Mouse (Mus musculus): ENCODE data around the gene Csnk1d.

Csnk1d gene

GRCm38 (mm10) chr11:120987608-120988007 is 3.5 kb downstream of the Csnk1d start:
- DNase-seq (ENCODE audit: low spot score in 2 of 2) = no peak

DNA sequence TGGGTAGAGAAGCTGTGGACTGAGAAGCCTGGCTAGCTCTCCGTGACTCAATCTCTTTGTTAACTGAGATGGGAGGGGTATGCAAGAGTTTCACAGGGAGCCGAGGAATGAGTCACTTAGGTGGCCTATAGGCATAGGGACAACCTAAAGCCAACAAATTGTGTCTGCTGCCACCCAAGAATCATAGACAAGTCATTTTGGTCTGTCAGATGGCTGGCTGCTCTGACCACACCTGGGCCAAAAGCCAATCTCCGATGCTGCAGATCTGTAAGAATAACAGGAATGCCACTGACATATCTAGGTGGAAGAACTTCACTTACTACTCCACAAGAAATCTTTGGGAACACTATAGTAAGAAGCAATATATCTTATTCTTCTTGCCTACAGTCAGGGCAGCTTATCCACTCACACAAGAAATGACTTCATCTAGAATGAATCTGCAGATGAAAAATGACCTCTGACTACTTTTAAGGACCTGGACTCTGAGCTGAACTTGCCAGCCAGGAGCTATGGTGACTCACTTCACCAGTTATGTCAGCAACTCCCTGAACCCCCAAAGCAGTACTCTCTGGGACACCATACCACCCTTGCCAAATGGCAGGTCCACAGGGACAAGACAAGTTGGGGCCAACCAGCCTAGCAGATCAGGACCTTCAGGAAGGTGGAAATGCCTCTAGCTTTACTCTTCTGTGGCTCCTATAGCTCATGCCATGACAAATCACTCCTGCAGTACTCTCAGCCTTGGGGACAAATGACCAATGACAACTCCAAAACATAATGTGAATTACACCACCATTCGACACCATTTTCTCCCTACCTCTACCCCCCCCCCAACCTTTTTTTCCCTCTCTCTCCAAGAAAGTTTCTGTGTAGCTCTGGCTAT is 6.4 kb downstream of the Csnk1d start:
- no peak for DNase-seq (ENCODE audit: low spot score in 2 of 2)

DNA sequence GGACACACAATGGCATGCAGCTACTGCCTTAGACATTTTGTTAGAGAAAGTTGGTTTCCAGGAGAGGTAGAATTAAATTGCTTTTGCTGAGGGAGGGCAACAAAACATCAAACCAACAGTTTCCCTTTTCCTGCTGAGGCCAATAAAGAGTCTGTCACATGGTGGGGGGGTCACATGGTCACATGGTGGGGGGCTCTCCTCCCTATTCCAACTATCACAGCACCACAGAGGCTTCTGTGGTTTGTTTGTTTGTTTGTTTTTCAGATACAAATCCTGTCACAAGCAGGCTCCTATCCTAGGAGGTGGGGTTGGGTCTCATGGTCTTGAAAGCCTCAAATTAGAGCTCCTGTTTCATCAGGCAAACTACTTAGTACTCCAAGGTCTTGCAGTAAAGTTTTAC is 8.7 kb downstream of the Csnk1d start:
- no peak for DNase-seq (ENCODE audit: low spot score in 2 of 2)

GRCm38 (mm10) chr11:120981661-120982060 is 9.5 kb downstream of the Csnk1d start:
- no peak for DNase-seq (ENCODE audit: low spot score in 2 of 2)

GRCm38 (mm10) chr11:120980427-120981035 is 10.6 kb downstream of the Csnk1d start:
- no peak for DNase-seq (ENCODE audit: low spot score in 2 of 2)

DNA sequence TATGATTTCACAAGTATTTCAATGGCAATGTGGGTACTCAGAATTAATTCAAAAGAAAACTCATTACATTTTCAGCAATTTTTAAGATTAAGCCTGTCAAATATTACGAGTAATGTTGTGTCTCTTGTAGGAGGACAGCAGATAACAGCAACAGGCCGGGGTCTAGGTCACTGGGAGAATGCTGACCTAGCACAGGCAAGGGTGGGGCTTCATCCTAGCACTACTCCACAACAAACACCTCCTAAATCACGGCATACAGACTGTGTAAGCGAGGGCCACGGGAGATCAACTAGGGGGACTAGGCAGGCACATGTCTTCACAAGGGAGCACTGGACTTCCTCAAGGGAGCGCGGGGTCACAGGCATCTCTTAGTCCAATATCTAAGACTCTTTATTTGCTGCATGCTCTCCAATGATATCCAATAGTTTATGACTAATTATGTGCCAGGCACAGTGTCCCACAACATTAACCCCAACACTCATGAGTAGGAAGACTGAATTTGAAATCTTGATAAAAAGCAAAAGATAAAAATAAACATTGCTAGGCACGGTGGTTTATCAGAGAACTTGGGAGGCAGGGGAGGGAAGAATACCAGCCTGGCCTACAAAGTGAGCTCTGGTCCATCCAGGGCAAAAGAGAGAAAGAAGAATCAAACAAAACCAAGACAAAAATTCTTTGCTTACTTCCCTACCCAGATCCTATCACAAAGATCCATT is 11.3 kb downstream of the Csnk1d start:
- DNase-seq (ENCODE audit: low spot score in 2 of 2) = no peak

- no peak for DNase-seq (ENCODE audit: low spot score in 2 of 2)
Measured at GRCm38 (mm10) chr11:120973318-120973717, 17.8 kb downstream of the Csnk1d start.

DNA sequence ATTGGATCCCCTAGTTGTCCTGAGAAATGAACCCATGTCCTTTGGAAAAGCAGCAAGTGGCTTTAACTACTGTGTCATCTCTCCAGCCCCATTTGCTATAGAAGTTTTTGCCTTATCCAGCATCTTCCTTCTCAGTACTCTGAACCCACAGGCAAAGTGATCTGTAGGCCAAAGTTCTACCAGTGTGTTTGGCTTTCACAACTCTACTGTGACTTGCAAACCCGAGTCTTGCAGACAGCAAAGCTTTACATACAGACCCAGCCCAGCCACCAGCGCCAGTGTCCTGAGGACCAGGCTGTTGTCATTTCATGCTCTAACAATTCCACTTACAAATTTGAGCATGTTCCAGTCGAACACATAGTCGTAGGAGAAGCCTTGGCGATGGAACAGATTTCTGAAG is 19.9 kb downstream of the Csnk1d start:
- no peak for DNase-seq (ENCODE audit: low spot score in 2 of 2)

GRCm38 (mm10) chr11:120969742-120970141 is 21.4 kb downstream of the Csnk1d start:
- DNase-seq (ENCODE audit: low spot score in 2 of 2) = no peak

DNA sequence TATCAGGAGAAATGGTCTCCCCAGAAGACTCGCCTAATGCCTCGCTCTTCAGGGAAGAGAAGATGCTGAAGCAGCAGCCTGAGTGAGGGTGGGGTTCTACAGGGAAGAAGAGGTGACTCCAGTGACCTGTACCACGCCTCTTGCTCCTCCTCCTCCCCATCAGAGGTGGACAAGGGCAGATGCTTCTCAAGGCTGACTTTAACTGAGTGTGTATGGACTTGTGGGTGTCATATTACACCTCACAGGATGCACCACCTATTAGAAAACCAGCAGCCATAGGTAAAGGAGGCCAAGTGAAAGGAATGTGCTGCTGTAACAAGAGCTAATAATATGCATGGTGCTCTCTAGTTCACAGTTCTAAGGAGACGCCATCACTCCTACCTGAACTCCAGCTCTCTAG is 25.5 kb downstream of the Csnk1d start:
- no peak for DNase-seq (ENCODE audit: low spot score in 2 of 2)

DNA sequence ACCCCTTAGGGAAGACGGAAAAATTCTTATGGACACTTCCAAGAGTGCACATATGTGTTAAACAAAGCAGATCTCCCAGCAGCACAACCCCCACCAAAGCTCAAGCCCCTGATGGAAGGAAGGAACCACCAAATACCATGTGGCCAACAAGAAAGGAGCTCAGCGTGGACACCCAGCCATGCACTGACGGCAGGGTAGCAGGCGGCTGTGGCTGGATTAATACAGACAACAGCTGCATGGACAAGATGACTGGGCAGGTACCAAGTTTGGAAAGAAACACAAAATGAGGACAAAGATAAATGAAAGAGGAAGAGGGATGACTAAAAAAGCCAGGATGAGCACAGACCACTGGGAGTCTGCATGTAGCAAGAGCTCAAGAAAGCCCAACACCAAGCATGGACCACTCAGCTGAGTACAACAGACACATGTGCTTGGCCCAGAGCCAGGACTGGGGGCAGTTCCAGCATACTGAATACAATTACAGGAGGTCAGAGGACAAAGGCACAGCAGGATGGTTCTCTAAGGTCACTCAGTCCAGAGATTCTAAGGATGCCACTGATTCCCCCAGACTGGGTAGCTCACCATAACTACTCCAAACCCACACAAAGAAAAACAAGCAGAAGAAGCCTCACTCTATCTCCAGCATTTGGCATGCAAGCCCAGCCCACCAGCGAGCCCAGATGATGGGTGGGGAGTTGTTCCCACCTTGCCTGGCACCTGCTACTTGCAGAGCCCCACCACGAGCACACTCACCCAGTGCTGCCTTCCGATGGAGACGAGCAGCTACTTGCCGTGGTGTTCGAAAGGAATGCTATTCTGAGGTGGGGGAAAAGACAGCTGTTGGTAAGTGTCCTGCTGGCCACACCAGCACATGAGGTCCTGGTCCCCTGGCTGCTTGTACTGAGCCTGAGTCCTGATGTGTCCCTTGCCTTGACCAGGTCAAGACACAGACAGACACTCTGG is 26.7 kb downstream of the Csnk1d start:
- DNase-seq (ENCODE audit: low spot score in 2 of 2) = no peak

- no peak for DNase-seq (ENCODE audit: low spot score in 2 of 2)
Measured at GRCm38 (mm10) chr11:120962909-120963308, 28.2 kb downstream of the Csnk1d start.

GRCm38 (mm10) chr11:120962050-120962771 is 28.9 kb downstream of the Csnk1d start:
- no peak for DNase-seq (ENCODE audit: low spot score in 2 of 2)

DNA sequence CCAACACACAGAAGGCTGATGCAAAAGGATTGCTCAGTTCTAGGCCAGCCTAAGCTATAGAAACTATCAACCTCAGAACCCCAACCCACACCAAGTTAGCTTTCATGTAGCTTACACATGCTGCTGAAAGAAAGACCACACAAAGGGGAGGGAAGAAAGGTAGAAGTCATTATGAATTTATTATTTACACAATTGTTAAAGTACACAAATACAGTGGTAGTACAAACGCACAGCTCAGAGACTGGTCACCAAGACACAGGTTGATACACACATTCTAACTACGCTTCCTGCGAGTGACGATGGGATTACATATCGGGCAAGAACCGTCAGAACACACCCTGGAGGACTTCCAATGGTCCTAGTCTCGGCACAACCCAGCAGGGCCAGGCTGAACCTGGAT is 29.5 kb downstream of the Csnk1d start:
- no peak for DNase-seq (ENCODE audit: low spot score in 2 of 2)

DNA sequence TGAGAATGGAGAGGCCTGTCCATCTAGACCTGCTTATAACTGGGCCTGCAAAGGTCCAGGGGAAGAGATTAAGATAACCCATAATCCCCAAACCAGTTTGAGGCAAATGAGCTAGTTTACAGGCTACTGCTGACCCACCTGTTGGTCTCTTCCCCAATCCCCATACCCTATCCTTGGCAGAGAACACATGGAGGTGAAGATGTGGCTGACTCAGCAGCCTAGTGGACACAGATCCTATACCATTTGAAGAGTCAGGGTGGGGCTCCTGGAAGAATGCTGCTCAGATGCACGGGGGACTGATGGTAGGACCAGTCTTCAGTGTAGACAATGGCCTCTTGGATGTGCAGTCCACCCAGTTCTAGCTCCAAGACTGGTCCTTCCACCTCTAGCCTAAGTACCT is 30.9 kb downstream of the Csnk1d start:
- DNase-seq (ENCODE audit: low spot score in 2 of 2) = no peak

- peak in 1 of 2 experiments; percentile 25 for DNase-seq (ENCODE audit: low spot score in 2 of 2)
Measured at GRCm38 (mm10) chr11:120959564-120959963, 31.6 kb downstream of the Csnk1d start.

DNA sequence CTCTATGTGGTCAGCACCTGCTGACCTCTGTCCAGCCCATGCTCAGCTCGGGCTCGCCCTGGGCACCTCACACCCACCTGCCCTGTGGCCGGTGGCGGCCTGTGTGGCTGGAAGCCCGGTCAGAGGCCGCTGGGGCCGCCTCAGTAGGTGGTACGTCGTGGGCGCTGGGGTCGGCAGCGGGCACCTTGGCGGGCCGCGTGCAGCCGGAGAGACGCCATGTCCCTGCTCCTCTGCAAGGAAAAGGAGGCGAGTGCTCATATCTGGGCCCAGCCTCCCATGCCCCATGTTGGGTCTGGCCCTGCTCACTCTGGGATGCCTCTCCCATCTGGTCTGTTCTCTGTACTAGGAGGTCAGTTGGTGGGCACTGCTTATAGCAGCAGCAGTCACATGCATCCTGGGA is 32.1 kb downstream of the Csnk1d start:
- DNase-seq (ENCODE audit: low spot score in 2 of 2) = no peak

DNA sequence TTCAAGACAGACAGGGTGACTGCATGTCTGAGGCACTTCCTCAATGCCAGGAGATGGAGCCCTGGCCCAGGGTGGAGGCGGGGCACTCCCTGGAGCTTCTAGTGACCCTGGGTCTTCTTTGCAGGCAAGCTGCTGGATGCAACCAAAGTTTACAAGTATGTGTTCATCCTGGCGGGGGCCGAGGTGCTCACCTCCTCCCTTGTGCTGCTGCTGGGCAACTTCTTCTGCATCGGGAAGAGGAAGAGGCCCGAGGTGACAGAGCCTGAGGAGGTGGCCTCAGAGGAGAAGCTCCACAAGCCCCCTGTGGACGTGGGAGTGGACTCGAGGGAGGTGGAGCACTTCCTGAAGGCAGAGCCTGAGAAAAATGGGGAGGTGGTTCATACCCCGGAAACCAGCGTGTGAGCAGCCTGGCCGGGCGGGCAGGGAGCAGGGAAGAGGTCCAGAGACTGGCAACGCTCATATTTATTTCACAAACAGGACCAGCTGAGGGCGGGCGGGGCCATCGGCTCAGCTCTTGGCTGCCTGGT is 33.3 kb downstream of the Csnk1d start:
- DNase-seq (ENCODE audit: low spot score in 2 of 2) = no peak

- no peak for DNase-seq (ENCODE audit: low spot score in 2 of 2)
Measured at GRCm38 (mm10) chr11:120957052-120957451, 34.1 kb downstream of the Csnk1d start.

GRCm38 (mm10) chr11:120955701-120956100 is 35.4 kb downstream of the Csnk1d start:
- DNase-seq (ENCODE audit: low spot score in 2 of 2) = no peak

- no peak for DNase-seq (ENCODE audit: low spot score in 2 of 2)
Measured at GRCm38 (mm10) chr11:120954936-120955335, 36.2 kb downstream of the Csnk1d start.
